Mouse (Mus musculus) testis, postnatal 10 days (tissue): ENCODE measurements around the gene Ddx59.

Source experiments
- DNase-seq: peaks from one replicate; pipeline ENCODE4 v3.0.0; 2021; ENCODE audit warnings: low spot score

The Ddx59 gene

DNA sequence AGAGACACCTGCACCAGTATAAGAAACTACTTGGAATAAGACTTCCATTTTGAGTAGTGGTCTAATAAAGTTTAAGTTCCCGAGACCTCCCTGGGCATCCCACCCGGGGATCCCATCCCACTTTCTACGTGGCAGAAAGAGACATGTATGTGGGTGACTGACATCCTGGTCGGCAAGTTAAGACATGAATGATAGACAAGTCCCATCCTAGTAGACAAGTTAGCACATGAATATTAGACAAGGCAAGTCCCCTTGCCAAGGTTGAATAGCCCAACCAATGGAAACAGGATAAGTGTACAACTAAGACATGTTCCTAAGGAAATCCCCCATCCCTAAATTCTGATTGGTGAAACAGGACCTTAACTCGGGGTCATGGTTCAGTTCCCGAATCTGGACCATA, 34.5 kb downstream of the Ddx59 start:
- no peak for DNase-seq

DNA sequence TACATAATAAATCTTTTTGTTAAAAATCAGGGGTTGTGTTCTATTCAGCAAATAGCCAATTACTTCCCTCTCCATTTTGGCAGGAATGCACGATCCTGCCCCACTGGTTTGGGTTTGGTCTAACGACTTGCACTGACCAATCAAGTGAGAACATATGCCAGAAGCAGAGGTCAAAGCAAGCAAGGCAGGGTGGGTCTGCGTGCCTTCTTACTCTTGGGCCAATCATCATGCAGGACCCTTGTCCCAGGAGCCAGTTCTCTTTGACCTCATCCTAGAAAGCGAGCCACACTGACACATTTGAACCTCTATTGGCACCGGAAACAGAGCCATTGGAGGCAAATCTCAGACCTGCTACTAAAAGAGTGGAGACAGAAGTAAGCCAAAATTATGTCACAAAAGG, 35.1 kb downstream of the Ddx59 start:
- no peak for DNase-seq

DNA sequence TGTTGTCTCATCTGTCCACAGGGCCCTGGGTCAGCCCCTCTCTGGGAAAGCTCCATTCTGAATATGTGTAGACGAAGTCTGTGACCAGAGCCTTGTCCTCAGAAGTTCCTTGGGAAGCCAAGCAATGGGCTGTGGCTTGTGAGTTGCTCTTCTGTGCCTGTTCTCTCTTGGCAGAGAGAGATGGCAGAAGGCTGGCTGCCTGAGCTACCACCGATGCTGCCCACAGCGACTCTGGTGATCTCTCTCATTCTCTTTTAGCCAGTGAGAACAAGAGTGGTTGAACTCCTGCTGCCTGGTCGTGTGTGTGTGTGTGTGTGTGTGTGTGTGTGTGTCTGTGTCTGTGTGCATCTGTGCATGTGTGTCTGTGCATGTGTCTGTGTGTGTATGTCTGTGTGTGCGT, 37.4 kb downstream of the Ddx59 start:
- no peak for DNase-seq

DNA sequence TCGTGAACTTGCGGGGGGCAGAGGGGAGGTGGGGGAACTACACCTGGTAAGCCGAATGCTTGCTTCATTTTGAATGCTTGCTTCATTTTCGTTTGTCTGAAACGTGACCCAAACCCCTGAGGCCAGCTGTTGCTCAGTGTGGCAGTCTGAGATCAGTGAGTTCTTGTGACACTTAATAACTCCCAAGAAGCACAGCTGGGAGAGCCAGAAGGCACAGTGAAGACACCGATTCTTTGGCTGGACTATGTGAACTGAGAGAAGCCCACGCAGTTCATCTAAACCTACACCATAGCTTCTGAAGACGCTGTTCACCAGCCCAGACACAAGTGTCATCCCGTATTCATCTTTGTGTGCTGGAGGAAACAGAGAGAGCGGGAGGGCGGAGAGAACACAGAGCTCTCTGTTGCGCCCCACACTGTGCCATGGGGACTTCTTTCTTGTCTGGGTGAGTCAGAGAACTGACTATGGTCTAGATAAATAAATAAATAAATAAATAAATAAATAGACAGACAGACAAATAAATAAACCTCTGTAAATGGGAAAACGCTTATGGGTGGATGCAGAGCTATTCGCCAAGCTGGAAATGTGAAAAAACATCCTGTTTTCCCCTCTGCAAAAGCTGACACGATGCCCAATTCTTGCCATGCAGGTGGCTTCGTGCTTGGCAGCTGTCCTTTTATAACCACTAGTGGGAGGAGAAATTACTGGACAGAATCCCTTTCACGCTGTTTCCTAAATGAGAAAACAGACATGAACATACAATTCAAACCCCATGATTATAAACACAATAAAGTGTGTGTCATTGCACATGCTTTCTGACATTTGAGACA, 40.9 kb downstream of the Ddx59 start:
- DNase-seq, result no peak

DNA sequence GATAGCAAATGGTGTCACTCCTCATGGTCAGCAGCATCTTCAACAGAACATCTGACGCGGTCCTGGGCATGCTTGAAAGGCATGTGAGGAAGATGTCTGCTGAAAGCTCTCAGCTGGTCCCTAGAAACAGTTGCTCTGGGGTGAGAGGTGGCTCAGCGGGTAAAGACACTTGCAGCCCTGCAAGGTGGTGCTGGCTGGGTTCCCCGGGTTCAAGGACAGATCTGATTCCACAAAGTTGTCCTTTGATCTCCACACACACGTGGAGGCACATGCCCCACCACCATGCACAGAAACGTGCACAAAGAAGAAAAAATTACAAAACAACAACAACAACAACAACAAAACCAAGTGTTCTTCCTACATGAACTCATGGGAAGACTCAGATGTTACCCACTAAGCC, 41.7 kb downstream of the Ddx59 start:
- DNase-seq, result no peak

DNA sequence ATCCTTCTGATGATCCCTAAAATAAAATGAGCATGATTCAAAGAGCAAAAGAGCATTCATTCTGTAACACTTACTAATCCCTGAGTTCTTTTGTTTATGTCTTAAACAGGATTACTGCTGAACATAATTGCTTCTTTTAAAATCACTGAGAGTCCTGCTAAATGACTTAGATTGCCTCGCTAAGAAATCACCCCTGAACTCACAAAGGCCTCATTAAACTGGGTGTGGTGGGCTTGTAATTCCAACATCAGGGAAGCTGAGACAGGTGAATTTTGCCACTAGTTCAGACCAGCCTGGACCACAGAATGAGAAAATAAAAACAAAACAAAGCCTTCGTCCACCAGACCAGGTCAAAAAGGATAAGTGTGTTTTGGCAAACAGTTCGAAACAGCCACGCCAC, 42.3 kb downstream of the Ddx59 start:
- no peak for DNase-seq

DNA sequence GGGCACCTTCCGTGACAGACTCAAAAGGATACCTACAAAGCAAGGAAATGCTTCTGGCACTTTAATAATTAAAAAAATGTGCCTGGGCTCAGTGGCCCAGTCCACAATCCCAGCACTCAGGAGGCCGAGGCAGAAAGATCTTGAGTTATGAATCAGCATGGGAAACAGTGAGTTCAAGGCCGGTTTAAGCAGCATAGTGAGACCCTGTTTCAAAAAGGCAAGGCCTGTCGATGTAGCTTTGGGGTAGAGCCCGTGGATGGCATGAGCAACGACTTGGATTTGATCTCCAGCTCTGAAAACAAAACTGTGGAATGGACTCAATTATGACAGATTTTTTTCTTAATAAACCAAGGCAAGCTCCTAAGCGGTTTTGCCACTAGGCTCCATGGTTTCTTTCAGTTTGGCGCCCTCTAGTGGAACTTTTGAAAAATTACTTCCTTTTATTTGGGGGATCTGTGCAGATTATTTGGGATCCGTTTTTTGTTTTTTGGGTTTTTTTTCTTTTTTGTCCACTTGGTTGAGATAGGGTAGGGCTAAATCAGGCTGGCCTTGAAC, 43.7 kb downstream of the Ddx59 start:
- DNase-seq, result no peak

DNA sequence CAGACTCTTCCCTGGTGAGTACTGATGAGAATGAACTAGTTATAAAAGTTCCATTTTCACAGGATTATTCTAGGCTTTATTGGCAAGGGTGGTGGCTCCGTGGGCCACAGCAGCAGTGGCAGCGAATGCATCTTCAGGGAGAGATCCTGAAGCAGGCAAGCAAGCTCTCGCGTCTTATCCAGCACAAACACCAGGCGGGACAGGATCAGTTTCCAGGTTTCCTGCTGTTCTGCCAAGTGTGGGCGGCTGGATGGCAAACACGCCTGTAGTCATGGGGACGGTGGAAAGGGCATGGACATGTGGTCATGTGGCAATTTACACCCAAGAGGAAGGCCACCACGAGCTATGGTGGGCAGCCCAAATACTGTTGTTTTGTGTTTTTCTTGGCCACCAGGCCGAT, 47.4 kb downstream of the Ddx59 start:
- no peak for DNase-seq

DNA sequence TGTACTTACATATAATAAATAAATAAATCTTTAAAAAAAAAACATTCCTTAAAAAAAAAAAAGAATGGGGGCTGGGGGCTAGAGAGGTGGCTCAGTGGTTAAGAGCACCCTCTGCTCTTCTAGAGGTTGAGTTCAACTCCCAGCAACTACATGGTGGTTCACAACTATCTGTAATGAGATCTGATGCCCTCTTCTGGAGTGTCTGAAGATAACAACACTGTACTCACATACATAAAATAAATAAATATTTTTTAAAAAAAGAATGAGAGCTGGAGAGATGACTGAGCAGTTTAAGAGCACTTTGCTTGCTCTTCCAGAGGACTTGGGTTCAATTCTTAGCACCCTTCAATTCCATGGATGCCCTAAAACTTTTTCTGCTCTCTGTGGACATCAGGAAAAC, 50.1 kb downstream of the Ddx59 start:
- no peak for DNase-seq

DNA sequence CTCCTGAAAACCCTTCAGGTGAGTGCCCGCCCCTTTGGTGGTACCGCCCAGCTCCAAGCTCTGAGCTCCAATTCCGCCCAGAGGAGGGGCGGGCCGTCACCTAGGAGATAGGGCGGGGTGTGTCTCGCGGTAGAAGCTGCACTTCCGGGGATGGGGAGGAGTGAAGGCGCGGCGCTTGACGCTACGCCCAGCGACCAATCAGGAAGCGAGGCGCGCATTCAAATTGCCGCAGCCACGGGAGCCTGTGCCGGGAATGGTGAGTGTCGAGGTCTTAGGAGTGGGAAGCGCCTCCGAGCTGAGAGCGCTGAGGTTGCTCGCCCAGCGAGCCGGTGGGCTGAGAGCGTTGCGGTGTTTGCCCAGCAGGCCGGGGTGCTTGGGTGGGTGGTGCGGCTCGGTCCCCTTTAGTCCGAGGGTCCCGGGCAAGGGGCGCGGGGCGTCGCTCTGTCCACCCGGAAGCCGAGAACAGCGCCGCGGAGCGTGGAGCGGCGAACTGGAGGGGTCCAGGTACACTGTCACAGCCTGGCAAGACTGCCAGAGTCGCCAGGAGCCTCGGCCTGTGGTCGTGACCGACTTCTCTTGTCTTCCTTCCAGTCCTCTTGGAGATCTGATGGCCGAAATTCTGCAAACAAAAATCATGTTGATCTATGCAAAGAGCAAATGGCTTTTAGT, 51.2 kb downstream of the Ddx59 start, which contains the start of gene Kif14:
Gene Kif14 (plus strand): TSS at position 201 of the 669 bp plus-strand sequence.
- peak; percentile 97 for DNase-seq

DNA sequence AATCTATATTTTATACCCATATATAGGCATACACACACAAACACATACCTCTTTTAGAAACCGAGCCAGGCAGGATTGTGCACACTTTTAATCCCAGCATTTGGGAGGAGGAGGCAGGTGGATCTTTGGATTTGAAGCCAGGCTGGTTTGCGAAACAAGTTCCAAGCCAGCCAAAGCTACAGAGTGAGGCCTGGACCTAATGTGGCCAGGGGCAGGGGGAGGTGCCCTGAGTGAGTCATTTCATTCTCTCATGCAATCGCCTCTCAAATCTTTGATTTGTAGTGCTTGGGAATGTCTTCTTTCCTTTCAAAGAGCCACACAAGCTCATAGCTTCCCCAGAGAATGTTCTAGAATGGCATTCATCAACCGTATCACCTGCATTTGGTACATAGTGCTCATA, 54.3 kb downstream of the Ddx59 start:
- DNase-seq, result no peak

DNA sequence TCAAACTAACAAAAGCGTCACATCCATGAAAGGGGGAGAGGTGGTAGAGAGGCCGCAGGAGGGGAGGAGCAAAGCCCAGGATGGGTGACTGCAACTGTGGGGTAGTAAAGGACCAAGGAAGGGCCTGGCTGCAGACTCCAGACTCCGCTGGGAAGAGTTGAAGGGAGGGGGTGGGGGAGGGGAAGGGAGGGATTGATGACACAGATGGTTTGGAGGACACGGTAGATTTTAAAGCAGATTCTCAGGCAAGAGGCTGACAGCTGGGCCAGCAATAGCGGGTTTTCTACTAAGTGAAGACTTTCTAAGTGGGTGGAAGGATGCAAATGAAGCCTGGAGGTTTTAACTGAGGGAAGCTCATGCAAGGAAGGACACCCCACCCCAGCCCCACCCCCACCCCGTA, 55.4 kb downstream of the Ddx59 start:
- DNase-seq, result no peak
